Mouse (Mus musculus) cerebellum, adult 9-11 months (tissue): ENCODE measurements at regions not wholly inside any gene's neighbourhood (a gene's known extent, or its start where the extent isn't known, plus 50 kb on each side); places are given as distances from the start of the nearest gene placed in this dataset.

ENCODE experiments used
- DNase-seq: peaks from one replicate; pipeline ENCODE4 v3.0.0; 2022

DNA sequence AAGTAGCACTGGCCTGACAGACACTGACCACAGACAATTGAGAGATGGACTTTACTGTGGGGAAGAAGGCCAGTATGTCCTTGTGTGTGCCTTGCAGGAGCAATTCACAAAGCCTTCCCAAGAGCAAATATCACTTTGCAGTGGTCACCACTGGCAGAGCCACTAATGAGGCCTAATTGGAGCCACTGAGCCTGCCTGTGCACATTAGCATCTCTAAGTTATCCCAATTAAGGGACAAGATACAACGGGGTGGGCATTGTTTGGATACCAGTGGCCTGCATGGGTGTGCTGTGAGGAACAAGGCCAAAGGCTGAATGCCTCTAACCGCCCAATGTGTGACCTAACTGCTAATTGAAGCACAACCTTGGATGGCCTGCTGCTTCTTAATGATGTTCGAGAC, 433.4 kb upstream of the Ptbp2 start:
- DNase-seq, result no peak

DNA sequence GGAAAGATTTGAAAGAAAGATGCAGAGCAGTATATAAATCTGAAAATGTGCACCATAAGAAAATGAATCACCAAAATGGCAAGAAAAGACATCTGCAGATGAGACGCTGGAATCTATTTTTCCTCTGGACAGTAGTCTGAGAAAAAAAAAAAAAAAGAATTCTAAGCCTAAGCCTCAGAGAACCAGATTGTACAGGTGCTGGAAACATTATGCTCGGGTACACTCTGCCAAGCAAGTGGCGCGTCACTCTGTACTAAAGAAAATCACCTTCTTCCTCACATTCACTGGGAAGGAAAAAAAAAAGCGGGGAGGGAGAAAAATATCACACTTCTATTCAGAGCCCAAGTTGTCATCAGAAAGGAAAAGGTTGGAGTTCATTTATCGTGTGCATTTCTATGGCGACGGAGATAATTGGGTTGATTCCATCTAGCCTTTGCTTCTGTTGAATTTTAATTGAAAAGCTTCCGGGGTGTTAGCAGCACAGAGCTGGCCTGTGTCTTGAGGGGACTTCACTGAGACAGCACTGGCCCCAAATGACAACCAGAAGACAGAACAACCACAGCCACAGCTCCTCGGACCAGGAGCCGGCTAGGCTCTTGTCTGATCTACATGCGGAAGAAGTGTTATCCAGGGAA, 430.5 kb upstream of the Ptbp2 start:
- no peak for DNase-seq

DNA sequence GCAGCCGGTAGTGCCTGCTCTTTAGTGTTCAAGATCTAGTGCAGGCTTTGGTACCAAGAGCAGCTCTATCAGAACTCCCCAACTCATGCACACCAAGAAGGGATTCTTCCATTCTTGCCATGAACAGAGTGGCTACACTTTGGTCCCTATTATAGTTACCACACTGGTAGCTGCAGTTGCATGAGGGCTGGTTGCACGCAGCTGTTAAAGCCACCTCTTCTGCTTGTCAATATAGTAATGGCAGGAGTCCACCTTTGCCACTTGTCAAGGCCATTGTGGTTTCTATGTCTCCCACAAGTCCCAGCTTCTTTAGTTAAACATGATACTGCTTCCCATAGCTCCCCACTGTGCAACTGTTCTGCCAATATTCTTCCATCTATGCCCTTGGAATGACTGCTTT, 415.1 kb upstream of the Ptbp2 start:
- DNase-seq, result no peak

DNA sequence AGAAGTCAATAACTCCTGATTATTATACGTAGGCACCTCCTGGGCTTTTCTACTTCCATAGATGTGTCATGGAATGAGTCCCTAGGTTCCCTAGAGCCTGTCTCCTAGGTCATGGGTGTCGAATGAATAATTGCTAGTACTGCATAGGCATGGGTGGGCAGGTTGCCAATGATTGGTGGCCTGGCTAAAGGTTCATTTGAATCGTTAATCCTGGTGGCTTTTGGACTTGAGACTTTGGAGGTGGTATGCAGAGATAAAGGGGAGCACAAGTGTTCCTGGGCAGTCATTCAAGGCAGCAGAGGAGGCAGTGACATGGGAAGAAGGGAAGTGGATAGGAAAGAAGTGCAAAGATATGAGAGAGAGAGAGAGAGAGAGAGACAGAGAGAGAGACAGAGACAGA, 410.2 kb upstream of the Ptbp2 start:
- no peak for DNase-seq

DNA sequence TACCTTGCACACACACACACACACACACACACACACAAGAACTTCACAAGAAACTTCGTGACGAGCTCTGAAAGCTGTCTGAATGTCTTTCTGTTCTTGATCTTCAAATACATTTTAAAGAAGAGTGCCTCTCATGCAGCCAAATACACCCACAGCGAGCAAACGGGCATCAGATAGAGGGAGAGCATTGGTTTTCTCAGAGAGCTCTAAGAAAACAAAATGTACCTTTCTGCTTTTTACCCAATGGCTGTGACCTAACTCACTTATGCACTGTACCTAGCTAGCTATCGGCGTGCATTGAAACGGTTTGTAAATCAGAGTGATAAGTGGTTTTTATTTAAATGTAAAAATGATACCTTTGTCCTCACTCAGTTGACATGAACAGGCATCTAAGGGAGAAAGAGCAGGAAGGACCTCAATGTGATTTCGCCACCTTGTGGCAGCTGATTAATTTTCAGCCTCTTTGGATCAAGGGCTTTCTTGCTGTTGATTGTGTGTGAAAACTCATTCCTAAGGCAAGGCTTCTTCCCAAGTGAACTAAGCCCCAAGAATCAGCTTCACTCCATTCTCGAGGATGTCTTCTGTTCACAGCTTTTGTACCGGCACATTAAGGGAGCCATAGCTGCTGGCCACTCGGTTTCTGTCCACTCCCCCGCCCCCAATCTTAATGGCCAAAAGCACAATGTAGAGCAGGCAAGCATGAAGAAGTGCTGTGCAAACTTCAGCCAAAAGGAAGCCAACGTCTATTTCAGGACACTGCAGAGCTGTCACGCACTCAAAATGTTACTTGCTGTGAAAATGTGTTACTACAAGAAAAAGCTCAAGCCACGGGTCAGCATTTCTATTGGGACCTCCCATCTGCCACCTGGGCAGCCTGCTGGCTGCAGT, 408.4 kb upstream of the Ptbp2 start:
- DNase-seq, result peak; percentile 30

DNA sequence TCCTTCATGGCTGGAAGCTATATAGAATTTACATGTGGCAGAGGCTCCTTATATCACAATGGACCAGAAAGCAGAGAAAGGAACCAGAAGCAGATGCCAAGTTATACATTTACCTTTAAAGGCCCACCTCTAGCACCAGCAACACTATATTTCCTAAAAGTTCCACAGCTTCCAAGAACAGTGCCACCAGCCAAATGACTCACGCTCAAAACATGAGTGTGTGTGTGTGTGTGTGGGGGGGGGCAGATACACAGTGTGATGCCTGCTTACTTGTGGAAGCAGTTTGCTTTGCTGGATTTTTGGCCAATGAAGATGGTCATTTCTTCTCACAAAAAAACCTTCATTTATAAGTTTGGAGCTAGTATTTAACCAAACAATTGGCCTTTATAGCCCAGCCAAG, 405.3 kb upstream of the Ptbp2 start:
- no peak for DNase-seq

DNA sequence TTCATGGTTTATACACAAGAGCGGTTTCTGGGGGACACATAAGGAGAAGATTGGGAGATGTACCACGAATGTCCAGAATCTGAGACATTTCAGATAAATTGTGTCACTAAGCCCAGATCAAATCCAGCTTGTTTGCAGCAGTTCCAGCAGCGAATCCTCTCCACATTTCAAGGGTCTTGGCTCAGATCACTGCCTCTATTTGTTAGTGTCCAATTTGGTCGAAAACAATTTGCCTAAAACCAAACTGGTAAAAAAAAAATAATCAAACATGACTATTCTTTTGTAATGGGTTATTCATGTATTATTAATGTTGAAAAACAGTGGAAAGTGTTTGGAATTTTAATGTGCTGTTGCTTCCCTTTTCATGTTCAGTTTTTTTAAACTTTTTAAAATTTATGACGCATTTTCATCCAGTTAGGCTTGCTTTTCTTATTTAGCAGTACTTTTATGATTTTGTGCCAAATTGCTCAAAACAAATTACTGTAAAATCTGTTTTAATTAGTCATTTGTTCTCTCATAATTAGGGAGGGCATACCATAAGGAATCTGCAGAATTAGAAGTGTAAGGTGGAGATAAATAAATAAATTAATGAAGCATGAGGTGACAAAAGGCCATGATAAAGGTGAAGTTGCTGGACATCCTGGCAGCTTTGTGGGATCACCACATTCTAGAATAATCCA, 396.8 kb upstream of the Ptbp2 start:
- DNase-seq, result no peak

DNA sequence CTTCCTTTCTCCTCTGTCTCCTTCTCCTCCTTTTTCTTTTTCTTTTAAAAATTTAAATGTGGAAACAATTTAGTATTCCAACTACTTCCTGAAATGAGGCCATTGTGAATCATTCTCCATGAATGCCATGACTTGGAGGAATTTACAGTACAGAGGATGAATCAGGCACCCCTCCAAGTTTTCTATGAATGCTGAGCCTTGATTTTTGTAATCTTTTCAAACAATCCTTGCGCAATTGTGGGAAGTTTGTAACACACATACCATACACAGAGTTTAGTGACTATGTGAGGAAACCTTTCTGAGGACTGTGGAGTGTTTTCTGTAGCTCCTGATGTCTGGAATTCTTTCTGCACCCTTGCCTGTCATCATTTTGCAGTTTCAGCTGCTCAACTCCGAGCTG, 391.4 kb upstream of the Ptbp2 start:
- no peak for DNase-seq
